Mouse (Mus musculus) forebrain, embryonic 14.5 days (tissue): ENCODE results near the gene Nebl. TPM values are rescaled to one million over a fixed set of nuclear protein-coding genes. Genes with fewer than 3 reads are reported as not detected.
A peak's percentile ranks its signal among the peaks of the same experiment; 100 is the strongest.
"Not testable (repeated sequence)": the region's sequence is repeated elsewhere in the genome, so short reads cannot be mapped to it uniquely, and the experiment has no call there.

Experiments used
- ATAC-seq: fragments of 200-750 bp; cut with Nextera tagmentation; 2 replicates; pipeline ENCODE4 v1.8.0; 2017; ENCODE audit warnings: mild to moderate bottlenecking, moderate library complexity
- DNase-seq: peaks from one replicate; pipeline ENCODE4 v3.0.0-alpha.2; 2015; ENCODE audit warnings: low spot score
- H3K27ac ChIP-seq: fragments of 300-500 bp; sonication (generic); 2 replicates; pipeline ENCODE4 v1.5.1; 2014; ENCODE audit warnings: low read depth, mild to moderate bottlenecking, control low read depth, low read length, moderate library complexity
- H3K27me3 ChIP-seq: fragments of 300-500 bp; sonication (generic); replicated peaks from 2 replicates; pipeline ENCODE4 v1.6.1; 2014; ENCODE audit warnings: low read length, control low read depth, mixed read lengths; ENCODE audit not compliant: control insufficient read depth, insufficient read depth
- H3K36me3 ChIP-seq: fragments of 300-500 bp; sonication (generic); 2 replicates; pipeline ENCODE4 v1.6.1; 2014; ENCODE audit warnings: low read length, control low read depth; ENCODE audit not compliant: control insufficient read depth, insufficient read depth
- H3K4me1 ChIP-seq: fragments of 300-500 bp; sonication (generic); 2 replicates; pipeline ENCODE4 v1.6.1; 2014; ENCODE audit warnings: antibody characterized with exemption, low read length, control low read depth; ENCODE audit not compliant: control insufficient read depth, insufficient read depth
- H3K4me2 ChIP-seq: fragments of 300-500 bp; sonication (generic); 2 replicates; pipeline ENCODE4 v1.6.1; 2014; ENCODE audit warnings: mild to moderate bottlenecking, control low read depth, low read length
- H3K4me3 ChIP-seq: fragments of 300-500 bp; sonication (generic); 2 replicates; pipeline ENCODE4 v1.5.1; 2014; ENCODE audit warnings: low read depth, low read length, control low read depth
- H3K9ac ChIP-seq: fragments of 300-500 bp; sonication (generic); 2 replicates; pipeline ENCODE4 v1.6.1; 2014; ENCODE audit warnings: mild to moderate bottlenecking, low read length, control low read depth, moderate library complexity
- H3K9me3 ChIP-seq: fragments of 300-500 bp; sonication (generic); replicated peaks from 2 replicates; pipeline ENCODE4 v1.6.1; 2016; ENCODE audit warnings: low read length, control low read depth, mixed read lengths; ENCODE audit not compliant: control insufficient read depth
- WGBS: fragments of 180-500 bp; shearing (Covaris S2); extraction: QIAGEN DNeasy Blood & Tissue Kit; methylation state at CpG from one replicate; pipeline ENCODE4 v1.1.7; 2014; 5-methylcytosine and 5-hydroxymethylcytosine counted together
- polyA plus RNA-seq: library from polyadenylated mRNA; unstranded; fragments of >200 nt; fragmentation: Nextera tagmentation; extraction: Ambion mirVana; gene quantifications from 2 replicates; pipeline ENCODE4 v1.2.1, GENCODE M21; 2014

Gene Nebl
- polyA plus RNA-seq, 1 experiment from 2014 or later, result 3.5 TPM

GRCm38 (mm10) chr2:17362181-17362580 is 369.1 kb downstream of the Nebl start:
- no peaks in the 10 kb centered on the region for H3K9me3 ChIP-seq
- no peaks in the 10 kb centered on the region for H3K27me3 ChIP-seq
- WGBS, result 87% methylated on average over 1 of the region's 1 CpGs

GRCm38 (mm10) chr2:17344643-17345042 is 386.6 kb downstream of the Nebl start:
- H3K27me3 ChIP-seq, result no peaks in the 10 kb centered on the region
- ATAC-seq, result no peak
- H3K27ac ChIP-seq, result no peak overlapping the region
- H3K4me1 ChIP-seq, result no peaks in the 10 kb centered on the region
- no peak overlapping the region for H3K4me2 ChIP-seq
- H3K9ac ChIP-seq, result no peak overlapping the region
- no peaks in the 10 kb centered on the region for H3K9me3 ChIP-seq
- H3K36me3 ChIP-seq, result no peaks in the 10 kb centered on the region
- H3K4me3 ChIP-seq, result no peak overlapping the region
- no peak for DNase-seq
- 100% methylated on average over 1 of the region's 1 CpGs for WGBS

More at GRCm38 (mm10) chr2:17362181-17362580, 369.1 kb downstream of the Nebl start:
- H3K27ac ChIP-seq, result no peak overlapping the region
- no peak overlapping the region for H3K4me3 ChIP-seq
- H3K9ac ChIP-seq, result no peak overlapping the region
- DNase-seq (no peak), ATAC-seq (no peak)
- no peak overlapping the region for H3K4me2 ChIP-seq
- H3K4me1 ChIP-seq, result no peaks in the 10 kb centered on the region
- H3K36me3 ChIP-seq, result no peaks in the 10 kb centered on the region

- ATAC-seq (no peak), DNase-seq (no peak)
- Histone ChIP-seq H3K9me3 (no peaks in the 10 kb centered on the region), H3K4me1 (no peaks in the 10 kb centered on the region), H3K36me3 (no peaks in the 10 kb centered on the region), H3K4me2 (no peak overlapping the region), H3K27ac (no peak overlapping the region), H3K4me3 (no peak overlapping the region), H3K9ac (no peak overlapping the region), H3K27me3 (no peaks in the 10 kb centered on the region)
- WGBS, result 90% methylated on average over 5 of the region's 5 CpGs
These were observed 395.8 kb downstream of the Nebl start for GRCm38 (mm10) chr2:17335451-17335850.

DNA sequence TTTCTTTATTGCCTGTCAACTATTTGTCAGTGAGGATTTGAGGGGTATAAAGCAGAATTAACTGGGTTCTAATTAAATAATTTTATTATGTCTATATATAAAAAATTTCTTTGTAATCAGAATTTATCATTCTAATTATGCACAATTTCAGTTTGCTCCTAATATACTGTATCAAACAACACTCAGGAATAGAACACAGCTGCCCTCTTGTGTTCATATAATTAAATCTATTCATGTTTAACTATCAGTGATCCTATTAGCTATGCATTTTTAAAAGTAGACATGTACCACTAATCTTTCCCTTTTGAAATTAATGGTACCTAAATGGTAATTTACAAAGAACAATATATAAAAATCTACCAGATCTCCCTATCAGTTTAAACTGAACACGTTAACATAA is 404.7 kb downstream of the Nebl start:
- Histone ChIP-seq H3K9ac (no peak overlapping the region), H3K27ac (no peak overlapping the region), H3K4me1 (no peaks in the 10 kb centered on the region), H3K9me3 (no peaks in the 10 kb centered on the region), H3K4me3 (no peak overlapping the region), H3K4me2 (no peak overlapping the region), H3K27me3 (no peaks in the 10 kb centered on the region), H3K36me3 (no peaks in the 10 kb centered on the region)
- 84% methylated on average over 1 of the region's 1 CpGs for WGBS
- DNase-seq (peak; percentile 72), ATAC-seq (peak; percentile 58)

DNA sequence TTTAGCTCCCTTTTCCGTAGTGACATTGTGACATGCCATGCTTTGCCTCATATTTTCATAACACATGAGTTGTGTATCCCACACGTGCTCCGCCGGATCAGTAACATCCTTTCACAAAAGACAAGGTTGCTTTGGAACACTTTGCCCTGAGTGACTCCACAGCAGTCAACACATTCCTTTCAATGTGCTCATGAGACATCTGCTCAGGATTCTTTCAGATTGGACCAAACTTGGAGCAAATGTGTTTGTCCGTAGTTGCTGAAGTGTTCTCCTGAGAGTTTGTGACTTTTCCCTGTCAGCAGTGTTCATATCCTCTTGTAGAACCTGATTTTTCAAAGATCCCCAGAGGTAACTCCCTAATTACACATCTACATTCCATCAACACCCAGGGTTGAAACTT is 414.4 kb downstream of the Nebl start:
- no peak for DNase-seq
- Histone ChIP-seq H3K27me3 (no peaks in the 10 kb centered on the region), H3K9me3 (no peaks in the 10 kb centered on the region), H3K4me1 (no peaks in the 10 kb centered on the region), H3K4me3 (no peak overlapping the region), H3K27ac (no peak overlapping the region), H3K9ac (no peak overlapping the region), H3K4me2 (no peak overlapping the region), H3K36me3 (no peaks in the 10 kb centered on the region)
- WGBS, result 91% methylated on average over 5 of the region's 5 CpGs
- no peak for ATAC-seq

DNA sequence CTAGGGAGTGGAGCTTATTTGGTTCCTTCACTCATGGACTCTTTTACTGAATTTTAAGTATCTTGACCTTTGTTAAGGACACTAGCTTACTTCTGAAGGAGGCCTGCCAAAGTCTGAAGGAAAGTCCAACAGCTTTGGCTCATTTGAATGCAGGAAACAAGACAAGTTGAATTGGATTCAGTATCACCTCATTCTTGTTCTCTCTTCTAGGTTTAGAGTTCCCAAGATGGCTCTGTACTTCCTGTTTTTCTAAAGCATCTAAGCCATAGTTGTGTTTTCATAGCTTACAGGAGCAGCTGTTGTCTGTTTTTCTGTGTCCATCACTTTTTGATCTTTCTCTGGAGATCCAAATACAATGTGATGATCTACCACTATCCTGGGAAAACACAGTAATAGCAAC is 429.9 kb downstream of the Nebl start:
- Histone ChIP-seq H3K27ac (no peak overlapping the region), H3K9ac (no peak overlapping the region), H3K9me3 (no peaks in the 10 kb centered on the region), H3K27me3 (no peaks in the 10 kb centered on the region), H3K4me2 (no peak overlapping the region), H3K36me3 (no peaks in the 10 kb centered on the region), H3K4me3 (no peak overlapping the region), H3K4me1 (no peaks in the 10 kb centered on the region)
- ATAC-seq (no peak), DNase-seq (no peak)

GRCm38 (mm10) chr2:17297496-17297895 is 433.8 kb downstream of the Nebl start:
- Histone ChIP-seq H3K9me3 (no peaks in the 10 kb centered on the region), H3K4me3 (no peak overlapping the region), H3K9ac (no peak overlapping the region), H3K27me3 (no peaks in the 10 kb centered on the region), H3K4me2 (no peak overlapping the region), H3K4me1 (no peaks in the 10 kb centered on the region), H3K27ac (no peak overlapping the region), H3K36me3 (no peaks in the 10 kb centered on the region)
- 69% methylated on average over 1 of the region's 1 CpGs for WGBS
- DNase-seq (no peak), ATAC-seq (no peak)

GRCm38 (mm10) chr2:17295257-17295656 is 436.0 kb downstream of the Nebl start:
- not testable (repeated sequence) for H3K36me3 ChIP-seq, H3K27ac ChIP-seq, ATAC-seq, H3K4me3 ChIP-seq, H3K4me1 ChIP-seq, H3K4me2 ChIP-seq, H3K27me3 ChIP-seq, H3K9ac ChIP-seq, DNase-seq, H3K9me3 ChIP-seq
- 86% methylated on average over 4 of the region's 5 CpGs for WGBS
